Mouse (Mus musculus) ES-Bruce4 (cell line): Measurements from ENCODE around the gene Mrpl51. TPM values are rescaled to one million over a fixed set of nuclear protein-coding genes. Genes with fewer than 3 reads are reported as not detected.

Source experiments
- H3K27ac ChIP-seq: 2 replicates; pipeline ENCODE4 v1.5.1; 2012; ENCODE audit warnings: low read length, inconsistent platforms; ENCODE audit not compliant: insufficient read depth
- H3K27me3 ChIP-seq: 2 replicates; pipeline ENCODE4 v1.6.1; 2012; ENCODE audit warnings: mild to moderate bottlenecking, low read length, inconsistent platforms; ENCODE audit not compliant: control insufficient read depth, poor library complexity, insufficient read depth, severe bottlenecking
- H3K36me3 ChIP-seq: 2 replicates; pipeline ENCODE4 v1.6.1; 2012; ENCODE audit warnings: inconsistent platforms, mild to moderate bottlenecking, low read length, moderate library complexity; ENCODE audit not compliant: control insufficient read depth, poor library complexity, insufficient read depth, severe bottlenecking
- H3K4me1 ChIP-seq: one replicate; pipeline ENCODE4 v1.8.1; 2011; ENCODE audit warnings: low read length; ENCODE audit not compliant: control insufficient read depth, insufficient read depth
- H3K4me3 ChIP-seq: 2 replicates; pipeline ENCODE4 v1.5.1; 2011; ENCODE audit warnings: low read depth, mild to moderate bottlenecking, low read length
- H3K9ac ChIP-seq: 2 replicates; pipeline ENCODE4 v1.6.1; 2012; ENCODE audit warnings: low read depth, mild to moderate bottlenecking, inconsistent platforms; ENCODE audit not compliant: poor library complexity, severe bottlenecking
- H3K9me3 ChIP-seq: replicated peaks from 2 replicates; pipeline ENCODE4 v1.6.1; 2012; ENCODE audit warnings: mild to moderate bottlenecking, low read length, inconsistent platforms; ENCODE audit not compliant: control insufficient read depth, poor library complexity, insufficient read depth, severe bottlenecking
- CTCF ChIP-seq: IDR thresholded peaks from one replicate; pipeline ENCODE4 v1.8.1; 2011; ENCODE audit warnings: low read depth, low read length
- EP300 ChIP-seq: IDR thresholded peaks from 2 replicates; pipeline ENCODE4 v1.6.1; 2011; ENCODE audit warnings: low read depth, low read length; ENCODE audit not compliant: insufficient read depth
- POLR2A ChIP-seq: IDR thresholded peaks from one replicate; pipeline ENCODE4 v1.8.1; 2011; ENCODE audit warnings: low read length; ENCODE audit not compliant: insufficient read depth
- polyA plus RNA-seq: library from polyadenylated mRNA; stranded (reverse); fragments of >200 nt; gene quantifications from 2 replicates; pipeline ENCODE4 v1.2.4, GENCODE M21; 2011; ENCODE audit warnings: low read depth; ENCODE audit not compliant: missing spikeins, insufficient read depth, insufficient read length

Mrpl51 gene
- polyA plus RNA-seq, 1 experiment, result 113 TPM

DNA sequence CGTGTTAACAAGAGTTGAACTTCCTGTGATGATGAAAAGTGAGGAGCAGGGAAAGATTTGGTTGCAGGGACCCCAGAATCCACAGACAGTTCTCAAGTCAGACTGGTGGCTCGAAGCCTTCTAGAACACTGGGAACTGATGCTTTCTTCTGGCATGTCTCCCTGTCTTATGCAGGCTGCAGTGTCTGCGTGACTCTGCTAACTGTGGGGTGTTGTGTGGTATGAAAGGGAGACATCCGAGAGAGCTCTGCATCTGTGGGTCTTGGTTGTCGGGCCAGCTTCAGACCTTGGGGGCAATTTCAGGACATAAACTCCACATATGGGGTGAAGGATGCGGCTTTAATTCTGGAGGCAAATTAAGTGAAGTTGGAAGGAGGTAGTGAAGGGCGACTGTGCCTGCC, 45.5 kb upstream of the Mrpl51 start:
- no peak overlapping the region for H3K27ac ChIP-seq
- H3K4me1 ChIP-seq, result peaks cover 3% of the 10 kb centered on the region
- peaks cover 18% of the 10 kb centered on the region for H3K36me3 ChIP-seq
- peak overlapping the region; percentile 39 for H3K9ac ChIP-seq
- no peaks in the 10 kb centered on the region for H3K9me3 ChIP-seq
- H3K4me3 ChIP-seq, result peak overlapping the region; percentile 16; the same call in 1 of the 2 replicates
- no peaks in the 10 kb centered on the region for H3K27me3 ChIP-seq
- TF ChIP-seq CTCF (no peak), EP300 (no peak), POLR2A (no peak)

DNA sequence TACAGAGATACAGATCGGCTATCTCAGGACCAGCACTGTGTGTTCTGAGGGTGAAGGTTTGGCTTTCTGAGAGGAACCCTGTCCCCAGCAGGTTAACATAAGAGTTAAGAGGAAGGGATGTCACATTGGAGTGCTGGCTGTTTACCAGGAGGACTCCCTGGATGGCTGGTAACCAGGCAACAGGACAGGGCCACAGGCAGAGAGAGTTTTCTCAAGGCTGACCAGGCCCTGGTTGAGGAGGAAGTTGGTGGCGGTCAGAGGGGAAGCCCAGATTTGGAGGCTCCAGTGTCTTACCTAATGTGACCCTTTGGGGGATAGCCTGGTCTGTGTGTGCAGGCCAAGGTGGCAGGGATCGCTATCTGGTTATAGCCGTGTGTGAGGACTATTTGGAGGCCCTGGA, 44.8 kb upstream of the Mrpl51 start:
- no peak for TF ChIP-seq POLR2A
- TF ChIP-seq CTCF, result no peak
- TF ChIP-seq EP300, result no peak

DNA sequence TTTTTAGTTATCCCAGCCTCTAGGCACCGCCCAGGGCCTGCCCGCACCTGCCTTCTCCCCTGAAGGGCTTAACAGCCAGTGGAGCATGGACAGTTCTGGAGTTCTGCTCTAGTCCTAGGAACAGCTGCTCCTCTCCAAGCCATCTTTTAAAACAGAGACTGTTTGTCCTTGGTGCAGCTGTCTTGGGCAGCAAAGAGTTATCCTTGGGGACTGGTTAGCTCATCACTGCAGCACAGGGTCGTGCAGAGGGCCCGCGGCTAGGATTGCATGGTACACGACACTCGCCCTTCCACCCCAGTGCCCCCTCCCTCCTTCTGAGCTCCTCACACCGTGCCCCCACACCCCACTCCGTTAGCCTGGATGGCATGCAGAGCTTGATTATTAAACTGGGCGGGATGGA, 44.3 kb upstream of the Mrpl51 start:
- Histone ChIP-seq H3K9me3 (no peaks in the 10 kb centered on the region), H3K4me1 (peaks cover 3% of the 10 kb centered on the region), H3K4me3 (no peak overlapping the region), H3K36me3 (peaks cover 6% of the 10 kb centered on the region), H3K27ac (no peak overlapping the region), H3K9ac (no peak overlapping the region), H3K27me3 (no peaks in the 10 kb centered on the region)
- TF ChIP-seq CTCF (no peak), POLR2A (no peak), EP300 (no peak)

More for the DNA sequence above, 44.8 kb upstream of the Mrpl51 start:
- peaks cover 3% of the 10 kb centered on the region for H3K4me1 ChIP-seq
- H3K36me3 ChIP-seq, result peaks cover 11% of the 10 kb centered on the region
- H3K4me3 ChIP-seq, result no peak overlapping the region
- no peaks in the 10 kb centered on the region for H3K9me3 ChIP-seq
- 0 out of 2 replicates have a peak overlapping the region, but pooled peaks have one; percentile 4 for H3K9ac ChIP-seq
- no peaks in the 10 kb centered on the region for H3K27me3 ChIP-seq
- H3K27ac ChIP-seq, result no peak overlapping the region

DNA sequence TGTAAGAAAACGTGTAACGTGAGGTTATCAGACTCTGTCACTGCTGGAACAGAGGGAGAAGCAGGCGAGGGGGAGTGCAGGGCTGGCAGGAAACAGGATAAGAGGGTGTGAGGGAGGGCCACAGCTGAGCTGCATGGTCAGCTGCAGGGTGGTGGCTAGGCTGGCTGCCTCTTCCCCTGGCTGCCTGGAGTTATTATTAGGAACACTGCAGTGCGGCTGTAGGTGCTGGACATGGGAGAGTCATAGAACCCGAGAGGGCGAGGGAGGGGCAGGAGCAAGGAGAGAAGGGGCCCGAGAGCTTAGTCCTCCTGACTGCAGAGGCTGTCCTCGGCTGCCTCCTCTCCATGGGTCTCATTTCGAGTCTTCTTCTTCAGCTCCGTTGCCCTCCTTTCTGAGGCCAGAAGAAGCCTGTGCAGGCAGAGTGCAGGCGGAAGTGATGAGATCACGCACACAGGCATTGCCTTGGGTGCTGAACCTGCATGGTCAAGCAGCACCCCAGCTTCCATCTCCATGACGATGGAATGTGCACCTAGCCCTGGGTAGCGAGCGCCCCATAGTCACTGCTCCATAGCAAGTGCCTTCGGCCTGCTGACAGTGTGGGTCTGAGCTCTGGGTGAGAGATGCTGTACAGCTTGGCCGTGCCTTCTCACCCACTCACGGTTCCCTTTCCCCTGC, 43.2 kb upstream of the Mrpl51 start:
- Histone ChIP-seq H3K27me3 (no peaks in the 10 kb centered on the region), H3K9me3 (no peaks in the 10 kb centered on the region), H3K36me3 (peaks cover 4% of the 10 kb centered on the region), H3K4me1 (peaks cover 3% of the 10 kb centered on the region), H3K4me3 (no peak overlapping the region), H3K27ac (no peak overlapping the region), H3K9ac (no peak overlapping the region)
- no peak for TF ChIP-seq EP300
- no peak for TF ChIP-seq POLR2A
- no peak for TF ChIP-seq CTCF

DNA sequence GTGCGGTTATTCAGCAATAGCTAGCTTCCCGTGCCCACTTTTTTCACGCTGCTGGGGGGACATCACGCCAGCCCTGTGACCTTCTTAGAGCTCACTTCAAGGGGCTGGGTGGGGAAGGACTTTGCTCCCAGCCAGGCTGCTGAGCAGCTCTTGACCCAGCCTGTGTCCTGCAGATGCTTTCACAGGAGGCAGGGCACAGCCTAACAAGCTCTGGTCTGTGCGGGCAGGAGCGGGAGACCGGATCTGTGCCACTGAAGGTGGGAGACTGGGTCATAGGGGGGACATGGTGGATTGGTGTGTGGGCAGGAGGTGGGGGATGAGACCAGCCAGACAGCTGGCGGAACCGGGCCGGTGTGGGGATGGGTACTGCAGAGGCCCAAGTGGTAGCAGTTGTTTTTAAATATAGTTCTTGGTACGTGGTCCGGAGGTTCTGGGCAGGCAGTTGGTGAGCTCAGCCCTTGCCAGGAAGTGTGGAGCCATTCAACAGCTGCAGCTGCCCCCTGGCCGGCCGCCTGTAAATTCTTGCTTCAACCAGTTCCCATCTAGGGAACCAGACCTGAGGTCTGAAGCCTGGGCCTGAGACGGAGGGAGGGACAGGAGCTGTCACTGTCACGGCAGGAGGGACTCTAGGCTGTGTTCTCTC, 42.6 kb upstream of the Mrpl51 start:
- Histone ChIP-seq H3K4me3 (no peak overlapping the region), H3K27ac (no peak overlapping the region), H3K27me3 (no peaks in the 10 kb centered on the region), H3K9me3 (no peaks in the 10 kb centered on the region), H3K36me3 (no peaks in the 10 kb centered on the region; the same call in 1 of the 2 replicates), H3K4me1 (peaks cover 3% of the 10 kb centered on the region), H3K9ac (no peak overlapping the region)
- TF ChIP-seq EP300 (no peak), POLR2A (no peak), CTCF (no peak)

DNA sequence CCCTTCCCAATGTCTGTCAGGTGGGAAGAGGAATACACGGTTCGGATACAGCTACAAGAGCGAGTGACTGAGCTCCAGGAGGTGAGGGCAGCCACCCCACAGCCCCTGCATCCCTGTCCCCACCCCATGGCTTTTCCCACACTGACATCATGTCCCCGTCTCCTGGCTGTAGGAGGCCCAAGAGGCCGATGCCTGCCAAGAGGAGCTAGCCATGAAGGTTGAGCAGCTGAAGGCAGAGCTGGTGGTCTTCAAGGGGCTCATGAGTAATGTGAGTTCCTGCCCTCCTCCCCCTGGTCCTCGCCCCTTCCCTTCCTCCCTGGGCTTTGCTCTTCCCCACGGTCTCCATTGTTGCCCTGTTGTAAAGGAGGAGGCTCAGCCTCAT, 42.0 kb upstream of the Mrpl51 start:
- peaks cover 3% of the 10 kb centered on the region for H3K4me1 ChIP-seq
- no peak overlapping the region for H3K9ac ChIP-seq
- no peak for TF ChIP-seq CTCF

More for the DNA sequence above, 42.0 kb upstream of the Mrpl51 start:
- Histone ChIP-seq H3K36me3 (no peaks in the 10 kb centered on the region; the same call in 1 of the 2 replicates), H3K9me3 (no peaks in the 10 kb centered on the region), H3K27ac (no peak overlapping the region), H3K27me3 (no peaks in the 10 kb centered on the region), H3K4me3 (no peak overlapping the region)
